Mouse (Mus musculus): ENCODE measurements around the gene Mgst2. TPM values are rescaled to one million over a fixed set of nuclear protein-coding genes. Genes with fewer than 3 reads are reported as not detected.

Gene Mgst2
- total RNA-seq (2022): 1 to 10 TPM in 1 of 4 experiments, under 1 TPM in 2, not detected in 1; 0.38 to 1.5 (median 0.90) TPM

DNA sequence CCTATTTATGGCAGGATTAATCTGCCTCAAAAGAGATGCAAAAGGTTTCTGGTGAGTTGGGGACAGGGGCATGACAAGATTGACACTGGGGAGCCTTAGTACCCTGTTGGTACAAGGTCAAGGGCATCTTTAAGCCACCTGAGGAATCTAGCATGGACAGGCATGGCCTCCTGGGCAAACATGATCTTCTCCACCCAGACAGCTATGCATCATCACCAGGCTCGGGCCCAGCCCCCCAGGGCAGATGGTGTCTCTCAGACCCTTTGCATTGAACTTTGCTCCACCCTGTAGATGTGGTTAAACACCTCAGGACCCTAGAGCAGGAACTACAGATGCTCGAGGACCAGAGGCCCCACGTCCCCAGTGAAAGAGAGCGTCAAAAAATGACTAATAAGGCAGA lies at the start of gene Mgst2:
TSS of gene Mgst2 (plus strand) at position 301 of the 400 bp plus-strand sequence.
- DNase-seq (ENCODE audit: low spot score): no peak

DNA sequence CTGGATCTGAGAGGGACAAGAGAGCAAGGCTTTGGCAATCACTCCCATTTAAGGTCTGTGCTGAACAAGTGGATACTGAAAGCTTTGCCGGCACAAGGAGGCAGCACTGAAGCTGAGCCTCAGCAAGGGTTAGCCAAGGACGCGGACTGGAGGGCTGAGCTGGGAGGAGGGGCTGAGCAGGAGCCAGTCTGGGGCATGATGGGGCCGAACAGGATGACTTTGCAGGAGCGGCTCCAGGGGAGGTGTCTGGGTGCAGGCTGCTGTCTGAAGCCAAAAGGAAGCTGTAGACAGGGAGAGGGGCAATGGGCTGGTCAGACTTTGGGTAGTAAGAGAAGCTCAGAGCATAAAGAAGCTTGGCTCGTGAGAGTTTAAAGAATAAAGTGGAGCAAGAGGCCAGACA lies 48.2 kb upstream of the Mgst2 start:
- DNase-seq (ENCODE audit: low spot score): peak; percentile 58

DNA sequence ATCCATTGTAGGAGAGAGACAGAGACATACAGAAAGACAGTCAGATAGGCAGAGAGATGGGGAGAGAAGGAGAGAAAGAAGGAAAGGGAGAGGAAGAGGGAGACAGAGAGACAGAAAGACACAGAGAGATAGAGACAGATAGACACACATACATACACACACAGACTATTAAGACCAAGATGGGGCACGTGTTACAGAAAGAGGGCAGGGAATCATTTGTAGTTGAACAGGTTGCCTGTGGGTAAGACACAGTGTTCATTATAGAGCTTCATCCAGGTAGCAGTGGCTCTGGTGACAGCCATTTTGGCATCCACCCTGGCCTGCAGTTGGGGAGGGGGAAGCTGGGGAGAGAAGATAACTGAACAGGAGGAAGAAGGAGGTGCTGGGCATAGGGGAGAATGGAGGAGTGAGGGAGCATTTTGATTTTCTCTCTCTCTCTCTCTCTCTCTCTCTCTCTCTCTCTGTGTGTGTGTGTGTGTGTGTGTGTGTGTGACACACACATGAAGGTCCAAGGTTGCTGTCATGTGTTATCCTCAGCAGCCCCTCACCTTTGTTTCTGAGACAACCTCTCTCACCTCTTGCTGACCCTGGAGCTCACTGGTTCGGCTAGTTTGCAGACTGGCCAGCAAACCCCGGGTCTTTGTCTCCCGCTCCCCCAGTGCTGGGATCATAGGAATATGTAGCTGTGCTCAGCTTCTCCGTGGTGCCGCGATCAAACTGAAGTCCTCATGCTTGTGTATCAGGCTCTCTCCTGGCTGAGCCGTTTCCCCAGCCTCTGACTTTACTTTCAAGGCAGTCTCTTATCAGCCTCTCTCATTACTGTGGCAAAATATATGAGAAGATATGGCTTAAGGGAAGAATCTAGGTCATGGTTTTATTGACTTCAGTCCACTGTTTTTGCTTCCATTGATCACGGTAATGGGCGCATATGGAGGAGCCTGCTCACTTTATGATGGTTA lies 47.5 kb upstream of the Mgst2 start:
- no peak for DNase-seq (ENCODE audit: low spot score)

DNA sequence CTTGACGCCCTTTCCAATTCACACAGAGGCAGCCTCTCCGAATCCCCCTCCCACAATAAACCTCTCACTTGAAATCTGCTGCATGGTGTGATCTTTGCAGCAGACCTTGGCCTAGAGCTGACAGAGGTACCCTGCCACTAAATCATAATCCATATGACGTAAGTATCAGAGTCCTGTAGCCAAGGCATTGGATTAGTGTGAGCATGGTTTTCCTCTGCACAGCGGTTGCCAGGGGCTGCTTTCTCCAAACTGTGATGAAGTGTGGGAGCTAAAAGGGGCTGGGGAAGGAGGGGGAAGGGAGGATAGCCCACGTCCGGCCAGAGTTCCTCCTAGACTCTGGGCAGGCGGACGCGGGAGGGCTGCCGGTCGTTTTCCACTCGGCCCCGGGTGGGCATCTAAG lies 45.9 kb upstream of the Mgst2 start:
- DNase-seq (ENCODE audit: low spot score): no peak

DNA sequence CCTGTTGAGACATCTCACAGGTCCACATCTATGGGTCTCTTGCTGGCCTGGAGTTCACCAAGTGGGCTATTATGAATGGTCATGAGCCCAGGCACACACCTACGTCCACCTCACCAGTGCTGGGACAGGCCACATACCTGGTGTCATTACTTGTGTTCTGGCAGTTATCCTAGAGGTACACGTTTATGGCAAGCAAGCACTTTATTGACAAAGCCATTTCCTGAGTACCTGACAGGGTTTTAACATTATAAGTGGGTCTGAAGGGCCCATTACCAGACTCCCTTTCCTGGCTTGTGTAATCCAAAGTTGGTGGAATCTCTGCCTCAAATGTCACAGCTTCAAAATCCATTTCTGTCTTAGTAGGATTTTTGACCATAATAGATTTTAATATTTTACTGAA lies 36.2 kb upstream of the Mgst2 start:
- DNase-seq (ENCODE audit: low spot score): no peak

DNA sequence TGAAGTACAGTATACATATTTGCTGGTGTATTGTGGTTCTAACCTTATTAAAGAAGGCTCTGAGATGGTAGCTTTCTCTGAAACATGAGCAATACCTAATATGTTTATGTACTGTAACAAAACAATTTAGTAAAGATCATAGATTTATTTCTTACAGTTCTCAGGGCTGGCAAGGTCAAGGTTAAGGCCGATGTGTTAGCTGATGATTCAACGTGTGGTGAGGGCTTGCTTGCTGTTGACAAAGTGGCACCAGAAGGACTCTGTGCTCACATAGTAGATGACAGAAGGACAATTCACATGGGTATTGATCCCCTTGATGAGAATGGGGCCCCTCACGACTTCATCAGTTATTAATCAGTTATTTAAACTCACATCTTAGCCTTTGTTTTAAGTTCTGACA lies 32.4 kb upstream of the Mgst2 start:
- no peak for DNase-seq (ENCODE audit: low spot score)

DNA sequence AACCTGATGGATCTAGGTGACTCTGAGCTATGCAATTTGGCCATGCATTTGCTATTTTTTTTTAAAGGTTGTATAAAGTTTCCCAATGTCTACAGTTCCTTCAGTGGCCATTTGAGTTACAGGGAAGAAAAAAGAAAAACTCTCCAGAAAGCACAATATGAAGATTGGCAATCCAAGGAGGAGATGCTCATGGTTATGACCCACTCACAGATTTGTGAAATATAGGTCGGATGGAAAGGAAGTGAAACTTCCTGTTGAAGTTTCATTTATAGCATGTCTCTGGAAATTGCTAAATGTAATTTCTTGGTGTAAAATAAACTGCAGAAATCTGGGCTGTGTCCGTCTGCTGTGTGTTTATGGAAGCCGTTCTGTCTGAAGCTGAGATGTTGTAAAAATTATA lies 31.2 kb upstream of the Mgst2 start:
- DNase-seq (ENCODE audit: low spot score): no peak

DNA sequence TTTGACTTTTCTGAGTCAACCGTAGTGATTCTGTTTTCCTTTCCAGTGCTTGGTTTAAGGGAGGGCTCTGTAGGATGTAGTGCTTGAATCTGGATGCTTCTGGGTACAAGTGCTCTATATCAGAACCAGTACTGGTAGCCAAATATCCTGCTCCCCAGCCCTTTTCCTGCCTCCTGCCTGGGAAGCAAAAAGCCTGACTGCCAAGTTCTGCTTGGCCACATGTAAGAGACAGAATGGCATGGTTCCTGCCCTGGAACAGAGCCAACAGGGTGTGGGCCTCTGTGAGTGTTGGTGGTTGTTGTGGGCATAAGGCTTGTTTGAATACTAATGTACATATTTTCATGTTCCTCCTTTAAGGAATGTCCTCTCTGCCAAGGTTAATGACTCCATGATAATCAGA lies 29.4 kb upstream of the Mgst2 start:
- no peak for DNase-seq (ENCODE audit: low spot score)

DNA sequence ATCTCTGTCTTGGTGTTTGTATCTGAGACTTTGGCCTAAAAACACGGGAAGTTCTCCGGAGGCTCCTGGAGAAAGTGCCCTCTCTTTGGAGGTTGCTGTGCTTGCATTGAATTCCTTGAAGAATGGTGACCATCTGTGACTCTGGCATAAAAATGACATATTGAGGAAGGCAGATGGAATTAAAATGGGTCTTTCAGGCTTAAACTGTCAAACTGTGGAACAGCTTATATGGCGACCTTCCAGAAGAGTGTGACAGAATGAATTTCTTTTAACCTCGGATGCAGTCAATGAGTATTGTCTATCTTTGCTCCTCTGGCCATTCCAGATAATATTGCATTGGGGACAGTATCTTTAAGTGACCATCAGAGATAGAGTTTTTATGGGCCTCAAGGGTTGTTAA lies 28.2 kb upstream of the Mgst2 start:
- no peak for DNase-seq (ENCODE audit: low spot score)

DNA sequence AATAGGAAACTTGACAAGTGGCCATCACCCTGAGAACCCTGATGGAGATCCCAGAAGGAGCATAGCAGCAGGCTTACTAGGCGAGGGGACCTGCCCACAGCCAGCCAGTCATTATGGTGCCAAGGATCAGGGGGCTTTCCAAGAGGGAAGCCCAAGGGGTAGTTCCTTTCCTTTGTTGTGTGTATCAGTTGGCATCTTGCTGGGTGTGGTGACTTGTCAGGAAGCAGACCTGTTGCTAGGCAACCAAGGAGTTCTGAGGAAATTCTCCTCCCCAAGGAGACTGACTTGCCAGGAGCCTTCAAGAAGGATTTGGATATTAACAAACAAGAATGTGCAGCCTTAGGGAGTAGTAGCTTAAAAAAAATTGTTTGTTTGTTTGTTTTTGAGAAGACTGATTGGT lies 25.7 kb upstream of the Mgst2 start:
- DNase-seq (ENCODE audit: low spot score): peak; percentile 66

DNA sequence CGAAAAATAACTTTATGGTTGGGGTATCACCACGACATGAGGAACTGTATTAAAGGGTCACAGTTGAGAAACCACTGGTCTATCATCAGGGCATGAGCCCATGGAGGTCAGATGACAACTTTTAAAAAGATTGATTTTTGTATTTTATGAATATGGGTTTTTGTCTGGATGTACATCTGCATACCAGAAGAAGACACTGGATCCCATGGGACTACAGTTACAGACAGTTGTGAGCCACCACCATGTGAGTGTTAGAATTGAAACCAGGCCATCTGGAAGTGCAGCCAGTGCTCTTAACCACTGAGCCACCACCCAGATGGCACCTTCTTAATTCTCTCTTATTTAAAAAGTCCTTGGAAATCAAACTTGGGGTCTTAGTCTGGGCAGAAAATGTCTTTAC lies 24.2 kb upstream of the Mgst2 start:
- DNase-seq (ENCODE audit: low spot score): no peak

DNA sequence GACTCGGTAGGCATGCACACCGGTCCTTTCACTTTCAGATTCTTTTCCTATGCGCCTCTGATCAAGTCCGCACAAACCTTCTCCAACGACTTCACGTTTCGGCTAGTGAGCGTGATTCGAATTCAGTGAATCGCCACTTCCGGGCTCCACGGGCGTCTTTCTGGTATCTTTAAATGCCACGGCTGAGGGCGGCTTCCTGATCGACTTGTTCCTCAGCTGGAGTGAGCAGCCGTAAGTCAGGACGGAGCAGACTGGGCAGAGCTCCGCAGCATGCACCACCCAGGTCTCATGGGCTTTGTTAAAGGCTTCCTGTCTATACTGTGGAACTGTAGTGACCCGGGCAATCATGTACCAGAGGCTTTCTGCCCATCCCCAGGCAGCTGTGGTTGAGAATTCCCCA lies 23.5 kb upstream of the Mgst2 start:
- no peak for DNase-seq (ENCODE audit: low spot score)

DNA sequence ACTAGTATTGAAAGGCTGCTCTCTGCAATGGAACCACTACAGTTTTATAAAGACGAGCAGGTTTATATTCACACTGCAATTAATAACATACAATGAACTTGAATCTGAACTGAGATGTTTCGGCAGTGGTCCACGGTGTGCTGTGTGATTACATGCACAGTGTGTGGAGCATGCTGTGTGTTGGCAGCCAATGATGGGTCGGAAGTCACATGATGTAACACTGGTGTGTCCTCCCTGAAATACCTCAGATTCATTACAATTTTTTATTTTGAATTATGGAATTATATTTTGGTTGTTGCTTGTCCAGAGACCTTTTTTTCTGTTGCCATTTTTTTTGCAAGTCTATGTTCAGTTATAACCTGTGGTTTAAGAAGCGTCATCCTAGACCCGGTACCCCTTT lies 22.8 kb upstream of the Mgst2 start:
- no peak for DNase-seq (ENCODE audit: low spot score)

DNA sequence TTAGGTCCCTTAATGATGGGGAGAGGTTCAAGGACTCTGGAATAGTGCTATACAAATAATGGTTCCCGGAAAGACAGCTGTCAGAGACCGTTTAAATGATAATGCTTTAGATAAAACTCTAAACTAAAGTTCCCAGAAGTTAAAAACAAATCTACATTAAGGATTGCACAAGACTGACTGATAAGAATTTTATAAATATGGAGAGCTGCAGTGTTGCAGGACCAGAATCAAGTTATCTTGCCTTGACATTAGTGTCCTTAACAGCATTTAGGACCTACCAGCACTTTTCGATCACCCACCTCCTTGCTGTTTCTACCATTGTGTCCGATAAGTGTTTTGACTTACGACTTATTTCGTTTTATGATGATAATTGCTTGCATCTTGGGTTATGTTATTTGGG lies 21.9 kb upstream of the Mgst2 start:
- no peak for DNase-seq (ENCODE audit: low spot score)

DNA sequence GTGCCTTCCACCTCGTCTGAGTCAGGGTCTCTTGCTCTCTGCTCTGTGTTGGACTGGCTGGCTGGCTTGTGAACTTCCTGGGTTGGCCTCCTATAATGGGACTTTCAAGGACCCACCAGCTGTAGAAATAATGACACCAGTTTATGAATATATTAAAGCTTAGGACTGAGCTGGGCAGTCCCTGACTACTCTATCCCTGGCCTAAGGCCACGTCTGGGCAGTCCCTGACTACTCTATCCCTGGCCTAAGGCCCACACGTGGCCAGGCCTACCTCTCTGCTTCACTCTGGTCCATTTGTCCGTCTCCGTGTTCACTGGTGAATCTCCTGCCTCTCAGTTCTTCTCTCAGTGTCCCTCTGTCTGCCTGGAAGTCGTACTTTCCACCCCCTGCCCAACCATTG lies 14.7 kb upstream of the Mgst2 start:
- no peak for DNase-seq (ENCODE audit: low spot score)

DNA sequence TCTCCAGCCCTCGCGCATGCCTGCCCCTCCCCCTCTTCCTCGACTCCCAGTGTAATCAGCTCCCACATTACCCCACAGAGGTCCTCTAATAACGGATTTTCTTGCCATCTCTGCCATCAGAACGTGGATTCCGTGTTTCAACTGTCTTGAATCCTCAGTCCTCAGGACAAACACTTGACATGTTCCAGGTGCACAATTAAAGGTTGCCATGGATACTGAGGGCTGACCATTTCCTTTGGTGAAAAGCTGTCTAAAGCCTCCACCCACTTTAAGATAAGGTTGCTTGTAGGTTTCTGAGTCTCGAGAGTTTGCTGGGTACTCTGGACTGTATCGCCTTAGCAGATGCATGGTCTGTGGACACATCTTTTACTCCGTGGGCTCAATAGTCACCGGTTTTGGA lies 13.9 kb upstream of the Mgst2 start:
- DNase-seq (ENCODE audit: low spot score): no peak

DNA sequence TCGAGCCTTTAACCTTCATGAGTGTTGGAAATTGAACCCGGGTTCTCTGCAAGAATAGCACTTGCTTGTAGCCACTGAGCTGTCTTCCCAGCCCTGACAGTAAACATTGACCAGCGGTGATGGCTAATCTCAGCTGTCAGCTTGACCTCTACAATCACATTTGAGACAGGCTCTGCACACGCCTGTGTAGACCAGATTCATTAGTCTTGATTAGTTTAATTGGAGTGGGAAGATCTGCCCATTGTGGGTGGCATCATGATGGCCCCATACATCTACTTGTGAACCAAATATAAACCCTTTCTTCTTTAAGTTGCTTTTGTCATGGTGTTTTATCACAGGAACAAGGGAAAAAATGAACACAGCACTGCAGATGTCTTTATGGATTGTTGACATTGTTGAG lies 12.8 kb upstream of the Mgst2 start:
- DNase-seq (ENCODE audit: low spot score): no peak

DNA sequence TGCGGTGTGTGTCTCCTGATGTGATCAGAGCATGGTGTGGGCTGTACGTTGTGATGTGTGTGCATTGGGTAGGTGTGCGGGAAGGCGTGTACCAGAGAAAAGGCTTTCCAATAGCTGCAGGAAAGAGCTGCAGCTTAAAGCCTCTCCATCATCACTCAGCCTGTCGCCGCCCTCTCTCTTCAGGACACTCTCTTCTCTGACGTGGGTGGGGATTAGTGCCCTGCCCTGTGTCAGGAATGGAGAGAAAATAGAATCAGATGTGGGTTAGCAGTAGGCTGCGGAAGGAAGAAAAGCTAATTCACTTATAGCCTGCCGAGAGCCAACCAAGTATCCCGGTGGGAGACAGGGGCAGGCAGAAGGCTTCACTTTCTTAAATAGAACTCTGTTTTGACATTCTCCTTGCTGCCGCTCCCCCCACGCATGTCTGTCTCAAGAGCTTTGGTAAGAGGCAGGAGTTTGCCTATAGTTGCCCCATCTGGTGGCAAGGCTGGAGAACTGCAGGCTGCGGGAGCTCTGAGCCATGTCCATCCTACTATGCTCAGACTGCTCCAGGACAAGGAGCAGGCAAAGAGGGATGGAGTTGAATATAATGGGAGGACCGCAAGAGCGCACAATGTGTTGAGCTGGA lies 12.0 kb upstream of the Mgst2 start:
- DNase-seq (ENCODE audit: low spot score): peak; percentile 81

DNA sequence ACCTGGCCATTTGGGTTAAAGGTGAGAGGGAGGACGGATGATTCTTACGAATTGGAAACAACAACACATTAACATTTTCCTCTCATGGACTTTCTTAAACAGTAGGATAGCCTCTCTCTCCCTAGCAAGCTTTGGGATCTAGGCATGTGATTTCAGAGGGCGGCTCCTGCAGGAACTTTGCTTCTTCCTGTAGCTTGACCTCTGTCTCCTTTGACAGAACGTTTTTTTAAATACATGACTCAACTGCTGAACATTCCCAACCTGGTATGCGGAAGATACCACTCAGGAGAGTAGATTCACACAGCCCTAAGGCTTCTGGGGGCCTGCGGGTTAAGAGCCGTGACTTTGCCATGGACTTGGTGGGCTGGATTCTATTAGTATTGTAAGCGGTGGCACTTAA lies 10.7 kb upstream of the Mgst2 start:
- peak; percentile 24 for DNase-seq (ENCODE audit: low spot score)

DNA sequence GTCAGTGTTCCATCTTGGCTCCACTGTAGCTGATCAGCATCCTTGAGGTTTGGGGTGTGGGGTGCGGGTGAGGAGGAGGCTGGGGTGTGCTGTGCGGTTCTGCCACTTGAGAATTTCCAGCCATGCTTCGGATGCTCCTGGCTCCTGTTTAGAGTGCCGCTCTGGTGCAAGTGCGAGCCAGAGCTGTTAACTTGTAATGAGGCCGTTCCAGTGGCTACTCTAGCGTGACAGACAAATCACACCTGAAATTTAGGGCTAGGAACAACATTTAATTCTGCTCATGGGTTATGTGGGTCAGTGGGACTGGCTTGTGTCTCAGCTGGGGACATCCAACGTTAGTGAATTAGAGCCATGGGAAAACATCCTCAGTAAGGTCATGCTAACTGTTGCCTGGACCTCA lies 10.2 kb upstream of the Mgst2 start:
- DNase-seq (ENCODE audit: low spot score): no peak

DNA sequence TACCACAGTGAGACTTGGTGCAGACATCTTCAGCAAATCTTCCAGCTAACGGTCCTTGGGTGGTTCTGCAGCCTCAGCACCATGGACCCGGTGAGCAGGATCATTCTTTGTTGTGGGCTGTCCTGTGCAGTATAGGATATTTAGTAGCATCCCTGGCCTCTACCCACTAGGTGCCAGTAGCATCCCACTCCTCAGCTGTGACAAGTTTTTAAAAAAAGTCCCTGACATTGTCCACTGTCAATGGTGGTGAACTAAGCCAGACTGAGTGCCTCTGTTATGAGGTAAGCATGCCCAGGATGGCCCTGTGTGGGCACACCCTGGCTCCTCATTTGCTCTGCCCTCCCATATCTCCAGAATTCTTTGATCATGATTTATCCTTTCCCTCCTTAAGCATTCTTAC lies 9.0 kb upstream of the Mgst2 start:
- DNase-seq (ENCODE audit: low spot score): no peak

DNA sequence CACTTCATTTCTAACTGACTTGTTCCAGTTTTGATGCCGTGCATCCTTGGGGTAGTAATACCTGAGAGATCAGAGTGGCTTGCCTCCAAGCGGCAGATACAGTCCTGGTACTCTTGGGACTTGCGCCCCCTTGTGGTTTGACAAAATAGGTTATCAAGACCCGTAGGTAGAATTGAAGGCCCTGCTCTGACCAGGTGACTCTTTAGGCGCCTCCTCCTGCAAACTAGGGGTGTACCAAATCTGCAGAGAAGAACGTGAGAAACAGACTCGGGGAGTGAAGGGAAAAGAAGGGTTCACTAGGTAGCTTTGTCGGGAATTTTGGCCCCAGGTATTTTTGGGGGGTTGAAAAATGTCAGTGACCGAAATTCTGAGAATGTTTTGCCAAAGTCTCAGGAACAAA lies 7.9 kb upstream of the Mgst2 start:
- peak; percentile 77 for DNase-seq (ENCODE audit: low spot score)

DNA sequence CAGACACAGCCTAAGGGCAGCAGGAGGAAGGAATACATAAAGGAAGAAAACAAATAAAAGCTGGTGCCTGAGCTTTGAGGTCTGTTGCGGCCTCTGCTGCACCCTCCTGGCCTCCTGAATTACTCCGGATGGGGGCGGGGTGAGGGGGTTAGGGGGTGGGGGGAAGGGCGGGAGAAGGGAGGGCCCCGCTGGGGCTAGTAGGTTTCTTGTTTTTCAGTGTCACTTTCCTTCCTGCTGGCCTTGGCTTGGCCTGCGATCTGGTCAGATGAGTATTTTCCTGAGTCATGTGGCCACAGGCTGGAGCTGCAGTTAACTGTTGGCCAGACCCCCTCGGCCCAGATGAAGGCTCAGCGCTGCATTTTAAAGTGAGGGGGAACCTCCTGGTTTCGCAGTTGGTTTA lies 7.5 kb upstream of the Mgst2 start:
- peak; percentile 38 for DNase-seq (ENCODE audit: low spot score)
